Mouse (Mus musculus): Measurements from ENCODE around the gene Arpc2. TPM values are rescaled to one million over a fixed set of nuclear protein-coding genes. Genes with fewer than 3 reads are reported as not detected.

Gene Arpc2
- total and polyA plus RNA-seq, 3 experiments = 108 to 423 (median 141) TPM

- Histone ChIP-seq H3K27ac (ENCODE audit: control insufficient read depth, low read depth, low read length) (no peak overlapping the region), H3K4me1 (ENCODE audit: control insufficient read depth in 1 of 2, insufficient read depth in 2 of 2, low read length in 2 of 2) (no peaks in the 10 kb centered on the region)
Observed at GRCm38 (mm10) chr1:74277041-74277440, 41.2 kb downstream of the Arpc2 start.

GRCm38 (mm10) chr1:74277883-74278537, 42.1 kb downstream of the Arpc2 start:
- no peak for TF ChIP-seq KAT2A (conservative IDR thresholded peaks at IDR 0.05; ENCODE audit: low read depth, low read length)
- no peak for TF ChIP-seq BHLHE40 (IDR thresholded peaks at IDR 0.05; ENCODE audit: borderline replicate concordance, low read depth, low read length)
- no peak for TF ChIP-seq GABPA (IDR thresholded peaks at IDR 0.05; ENCODE audit: low read depth, low read length)
- peak; percentile 94 for TF ChIP-seq ZNF384 (IDR thresholded peaks at IDR 0.05; ENCODE audit: low read depth, low read length)
- TF ChIP-seq RCOR1 (IDR thresholded peaks at IDR 0.05; ENCODE audit: low read depth, low read length) = peak; percentile 93
- TF ChIP-seq ZMIZ1 (IDR thresholded peaks at IDR 0.05; ENCODE audit: low read depth, low read length) = no peak
- no peak for TF ChIP-seq ZKSCAN1 (IDR thresholded peaks at IDR 0.05; ENCODE audit: low read depth, low read length)
- TF ChIP-seq JUND (IDR thresholded peaks at IDR 0.05; ENCODE audit: low read depth, low read length) = no peak
- TF ChIP-seq GATA1 (IDR thresholded peaks at IDR 0.05; ENCODE audit: low read depth, low read length) = peak; percentile 43
- TF ChIP-seq CHD2 (IDR thresholded peaks at IDR 0.05; ENCODE audit: low read length) = no peak
- TF ChIP-seq UBTF (IDR thresholded peaks at IDR 0.05; ENCODE audit: borderline replicate concordance, insufficient read depth, low read depth, low read length) = no peak
- TF ChIP-seq EP300 (IDR thresholded peaks at IDR 0.05; ENCODE audit: low read depth in 1 of 2, low read length in 2 of 2) = peak in 1 of 2 experiments; percentile 50; a peak in 1 of 4 replicates
- TF ChIP-seq TAL1 (IDR thresholded peaks at IDR 0.05; ENCODE audit: low read length) = 0 out of 2 replicates have a peak, but pooled peaks have one; percentile 22
- no peak for TF ChIP-seq ZC3H11A (IDR thresholded peaks at IDR 0.05; ENCODE audit: low read depth, low read length)
- no peak for TF ChIP-seq TCF12 (IDR thresholded peaks at IDR 0.05; ENCODE audit: low read depth, low read length)
- TF ChIP-seq SIN3A (IDR thresholded peaks at IDR 0.05; ENCODE audit: low read length) = no peak
- no peak for TF ChIP-seq USF2 (IDR thresholded peaks at IDR 0.05; ENCODE audit: borderline replicate concordance in 1 of 2, insufficient read depth in 1 of 2, low read depth in 1 of 2, low read length in 2 of 2)
- TF ChIP-seq MYB (IDR thresholded peaks at IDR 0.05; ENCODE audit: low read depth, low read length) = no peak
- peak; percentile 29 for DNase-seq (ENCODE audit: low read depth, low spot score)

More at GRCm38 (mm10) chr1:74277041-74277440, 41.2 kb downstream of the Arpc2 start:
- H3K9me3 ChIP-seq (replicated peaks; ENCODE audit: insufficient read depth, low read length) = no peaks in the 10 kb centered on the region
- no peak overlapping the region for H3K9ac ChIP-seq (ENCODE audit: control insufficient read depth, low read depth, low read length, poor library complexity, severe bottlenecking)
- no peak for DNase-seq (ENCODE audit: low read depth, low spot score)
- no peaks in the 10 kb centered on the region for H3K27me3 ChIP-seq (ENCODE audit: control insufficient read depth in 1 of 2, insufficient read depth in 2 of 2, low read length in 2 of 2)
- no peak overlapping the region for H3K4me3 ChIP-seq (ENCODE audit: control insufficient read depth in 1 of 2, insufficient read depth in 1 of 2, low read depth in 2 of 2, low read length in 2 of 2)
- no peaks in the 10 kb centered on the region for H3K36me3 ChIP-seq (ENCODE audit: control insufficient read depth in 1 of 2, insufficient read depth in 2 of 2, low read length in 2 of 2)
- no peak for TF ChIP-seq USF1 (IDR thresholded peaks at IDR 0.05; ENCODE audit: low read depth, low read length)
- no peak for TF ChIP-seq CHD1 (IDR thresholded peaks at IDR 0.05; ENCODE audit: low read depth, low read length)
- TF ChIP-seq CTCF (IDR thresholded peaks at IDR 0.05 in 2 of 3, conservative IDR thresholded peaks at IDR 0.05 in 1 of 3; ENCODE audit: control insufficient read depth in 1 of 3, insufficient read depth in 1 of 3, low read depth in 2 of 3, low read length in 3 of 3, poor library complexity in 1 of 3, severe bottlenecking in 1 of 3) = no peak
- no peak for TF ChIP-seq E2F4 (IDR thresholded peaks at IDR 0.05; ENCODE audit: borderline replicate concordance, low read depth, low read length)
- TF ChIP-seq SMC3 (IDR thresholded peaks at IDR 0.05; ENCODE audit: low read depth, low read length) = no peak
- TF ChIP-seq USF2 (IDR thresholded peaks at IDR 0.05; ENCODE audit: borderline replicate concordance in 1 of 2, insufficient read depth in 1 of 2, low read depth in 1 of 2, low read length in 2 of 2) = no peak
- H3K79me2 ChIP-seq (ENCODE audit: control insufficient read depth, insufficient read depth, low read length, poor library complexity) = no peaks in the 10 kb centered on the region

More at GRCm38 (mm10) chr1:74277883-74278537, 42.1 kb downstream of the Arpc2 start:
- Histone ChIP-seq H3K4me1 (ENCODE audit: control insufficient read depth in 1 of 2, insufficient read depth in 2 of 2, low read length in 2 of 2) (no peaks in the 10 kb centered on the region), H3K27ac (ENCODE audit: control insufficient read depth, low read depth, low read length) (no peak overlapping the region), H3K9me3 (replicated peaks; ENCODE audit: insufficient read depth, low read length) (no peaks in the 10 kb centered on the region), H3K27me3 (ENCODE audit: control insufficient read depth in 1 of 2, insufficient read depth in 2 of 2, low read length in 2 of 2) (no peaks in the 10 kb centered on the region), H3K4me3 (ENCODE audit: control insufficient read depth in 1 of 2, insufficient read depth in 1 of 2, low read depth in 2 of 2, low read length in 2 of 2) (no peak overlapping the region), H3K9ac (ENCODE audit: control insufficient read depth, low read depth, low read length, poor library complexity, severe bottlenecking) (no peak overlapping the region), H3K79me2 (ENCODE audit: control insufficient read depth, insufficient read depth, low read length, poor library complexity) (peaks cover 2% of the 10 kb centered on the region; the same call in 1 of the 2 replicates), H3K36me3 (ENCODE audit: control insufficient read depth in 1 of 2, insufficient read depth in 2 of 2, low read length in 2 of 2) (no peaks in the 10 kb centered on the region)

Data from MEL (cell line).